Mouse (Mus musculus) kidney, adult 18-20 months (tissue): Measurements from ENCODE around the gene Ssbp3.
A peak's percentile ranks its signal among the peaks of the same experiment; 100 is the strongest.

ENCODE experiments used
- DNase-seq: peaks from one replicate; pipeline ENCODE4 v3.0.0; 2021

Gene Ssbp3

GRCm38 (mm10) chr4:106964356-106964755, 53.9 kb downstream of the Ssbp3 start:
- DNase-seq: no peak

- DNase-seq: no peak
Observed at GRCm38 (mm10) chr4:106964996-106965395, 54.5 kb downstream of the Ssbp3 start.

- no peak for DNase-seq
Observed at GRCm38 (mm10) chr4:106966443-106966842, 55.9 kb downstream of the Ssbp3 start.

- DNase-seq: no peak
Observed at GRCm38 (mm10) chr4:106968910-106969309, 58.4 kb downstream of the Ssbp3 start.

GRCm38 (mm10) chr4:106970786-106971185, 60.3 kb downstream of the Ssbp3 start:
- DNase-seq: no peak

- no peak for DNase-seq
Observed at GRCm38 (mm10) chr4:106972061-106972460, 61.6 kb downstream of the Ssbp3 start.

- no peak for DNase-seq
Observed at GRCm38 (mm10) chr4:106972461-106973384, 62.2 kb downstream of the Ssbp3 start.

GRCm38 (mm10) chr4:106975324-106975723, 64.8 kb downstream of the Ssbp3 start:
- no peak for DNase-seq

GRCm38 (mm10) chr4:106975890-106976289, 65.4 kb downstream of the Ssbp3 start:
- DNase-seq: no peak

GRCm38 (mm10) chr4:106976576-106976975, 66.1 kb downstream of the Ssbp3 start:
- DNase-seq: no peak

- DNase-seq: no peak
Observed at GRCm38 (mm10) chr4:106977218-106977651, 66.7 kb downstream of the Ssbp3 start.

GRCm38 (mm10) chr4:106978376-106978775, 67.9 kb downstream of the Ssbp3 start:
- no peak for DNase-seq

- no peak for DNase-seq
Observed at GRCm38 (mm10) chr4:106980669-106981068, 70.2 kb downstream of the Ssbp3 start.

GRCm38 (mm10) chr4:106981385-106982103, 71.0 kb downstream of the Ssbp3 start:
- DNase-seq: no peak

GRCm38 (mm10) chr4:106982344-106983121, 72.0 kb downstream of the Ssbp3 start:
- peak; percentile 66 for DNase-seq

- no peak for DNase-seq
Observed at GRCm38 (mm10) chr4:106983908-106984515, 73.5 kb downstream of the Ssbp3 start.

GRCm38 (mm10) chr4:106985289-106985688, 74.8 kb downstream of the Ssbp3 start:
- DNase-seq: no peak

- no peak for DNase-seq
Observed at GRCm38 (mm10) chr4:106985899-106986832, 75.7 kb downstream of the Ssbp3 start.

GRCm38 (mm10) chr4:106987725-106988364, 77.3 kb downstream of the Ssbp3 start:
- peak; percentile 88 for DNase-seq

- no peak for DNase-seq
Observed at GRCm38 (mm10) chr4:106988886-106989225, 78.4 kb downstream of the Ssbp3 start.
